Mouse (Mus musculus) lung, adult 2 months (tissue): ENCODE measurements around the gene Vwa3b.

ENCODE experiments used
- CTCF ChIP-seq: fragments of 200-500 bp; IDR thresholded peaks from 2 replicates; pipeline ENCODE4 v1.5.1; 2011; ENCODE audit warnings: mild to moderate bottlenecking, low read length, control low read depth; ENCODE audit not compliant: insufficient read depth
- POLR2A ChIP-seq: fragments of 200-500 bp; IDR thresholded peaks from 2 replicates; pipeline ENCODE4 v1.6.1; 2011; ENCODE audit warnings: low read depth, mild to moderate bottlenecking, control low read depth, low read length, borderline replicate concordance; ENCODE audit errors: extremely low read depth

DNA sequence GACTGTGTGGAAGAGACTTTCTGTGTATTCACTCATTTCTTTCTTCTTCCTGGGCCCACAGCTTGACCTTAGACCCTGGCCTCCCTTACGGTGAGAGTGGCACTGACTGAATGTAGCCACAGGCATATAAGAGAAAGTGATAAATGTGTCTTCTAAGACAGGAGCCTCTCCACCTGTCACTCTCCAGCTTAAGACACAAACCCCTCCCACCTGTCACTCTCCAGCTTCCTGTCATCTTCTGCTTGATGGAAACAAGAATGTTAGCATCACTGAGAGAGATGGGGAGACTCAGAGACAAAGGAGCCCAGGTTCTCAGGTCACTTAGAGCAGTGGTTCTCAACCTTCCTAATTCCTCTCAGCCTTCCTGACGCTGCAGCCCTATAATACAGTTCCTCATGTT, 3.7 kb upstream of the Vwa3b start:
- TF ChIP-seq POLR2A (no peak), CTCF (no peak)
